Mouse (Mus musculus) thymus, postnatal 36 days (tissue): Measurements from ENCODE around the gene Qrfp.

ENCODE experiments used
- DNase-seq, 2 experiments: peaks; one replicate each; pipeline ENCODE4 v3.0.0; 2022; ENCODE audit warnings: mixed read lengths in 2 of 2

Qrfp gene

DNA sequence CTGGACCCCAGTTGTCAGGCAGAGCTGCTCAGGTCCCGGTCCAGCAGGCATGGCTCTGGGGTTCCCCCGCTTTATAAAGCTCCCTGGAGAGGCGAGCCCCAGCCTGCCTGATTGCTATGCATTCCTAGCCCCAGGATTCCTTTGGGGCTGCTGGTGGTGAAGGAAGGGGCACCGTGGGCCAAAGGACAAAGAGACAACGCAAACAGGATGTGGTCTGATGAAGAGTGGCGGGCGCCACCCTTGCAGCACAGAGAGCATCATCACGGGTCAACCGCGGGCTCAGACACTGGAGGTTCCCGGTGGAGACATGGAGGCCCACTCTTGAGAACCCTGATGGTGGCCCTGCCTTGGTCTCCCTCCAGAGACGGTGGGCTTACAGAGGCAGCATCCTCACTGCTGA, at the start of gene Qrfp:
TSS of gene Qrfp (minus strand) at position 137 of the 400 bp plus-strand sequence.
- no peak for DNase-seq

DNA sequence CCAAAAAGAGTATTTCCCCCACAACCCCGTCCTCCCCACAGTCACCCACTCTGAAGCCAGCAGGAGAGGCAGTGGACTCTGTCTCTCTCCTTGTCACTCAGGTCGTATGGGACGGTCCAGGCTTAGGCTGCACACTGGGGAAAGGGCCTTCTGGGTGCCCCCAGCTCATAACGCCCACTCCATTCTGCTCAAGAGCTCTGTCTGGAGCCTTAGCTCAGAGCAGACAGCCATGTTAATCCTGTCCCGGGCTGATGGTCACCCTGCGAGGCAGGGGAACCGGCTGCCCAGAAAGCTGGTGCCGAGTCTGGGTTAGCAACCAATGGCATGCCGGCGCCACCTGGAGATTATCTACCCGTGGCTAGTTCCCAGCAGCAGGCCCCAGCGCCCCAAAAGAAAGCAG, 48.1 kb upstream of the Qrfp start:
- no peak for DNase-seq

DNA sequence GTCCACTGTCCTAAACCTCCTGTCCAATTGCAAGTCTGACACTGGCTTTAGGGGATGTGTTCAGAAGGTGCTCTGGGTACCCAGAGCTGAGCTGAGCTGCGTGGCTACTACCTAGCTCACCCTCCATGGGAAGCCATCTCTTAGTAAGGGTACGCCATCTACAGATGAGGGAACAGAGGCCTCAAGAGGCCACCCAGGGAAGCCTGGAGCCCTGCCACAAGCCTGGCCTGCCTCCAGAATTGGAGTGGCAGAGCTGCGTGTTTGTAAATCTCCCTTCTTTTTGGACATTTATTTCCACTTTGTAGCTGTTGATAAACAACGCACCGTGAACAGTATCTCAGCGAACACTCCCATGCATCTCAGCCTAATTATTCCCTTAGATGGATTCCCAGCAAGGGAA, 46.8 kb upstream of the Qrfp start:
- DNase-seq, result no peak

DNA sequence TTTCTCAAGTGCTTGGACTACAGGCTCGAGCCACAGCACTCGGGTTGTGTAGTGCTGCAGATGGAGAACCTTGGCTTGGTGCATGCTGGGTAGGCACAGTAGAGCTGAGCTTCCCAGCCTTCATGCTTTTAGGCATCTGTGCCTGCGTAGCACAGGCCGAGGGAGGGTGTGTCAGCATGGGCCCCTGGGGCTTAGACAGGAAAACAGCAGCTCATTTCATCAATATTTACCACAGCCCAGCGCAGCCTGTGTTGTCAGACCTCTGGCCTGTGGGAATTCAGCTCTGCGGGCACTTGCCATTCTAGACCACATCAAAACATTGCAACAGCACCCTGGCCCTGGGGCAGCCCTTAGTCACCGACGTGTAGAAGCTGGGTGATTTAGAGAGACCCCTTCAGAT, 45.6 kb upstream of the Qrfp start:
- DNase-seq, result no peak

DNA sequence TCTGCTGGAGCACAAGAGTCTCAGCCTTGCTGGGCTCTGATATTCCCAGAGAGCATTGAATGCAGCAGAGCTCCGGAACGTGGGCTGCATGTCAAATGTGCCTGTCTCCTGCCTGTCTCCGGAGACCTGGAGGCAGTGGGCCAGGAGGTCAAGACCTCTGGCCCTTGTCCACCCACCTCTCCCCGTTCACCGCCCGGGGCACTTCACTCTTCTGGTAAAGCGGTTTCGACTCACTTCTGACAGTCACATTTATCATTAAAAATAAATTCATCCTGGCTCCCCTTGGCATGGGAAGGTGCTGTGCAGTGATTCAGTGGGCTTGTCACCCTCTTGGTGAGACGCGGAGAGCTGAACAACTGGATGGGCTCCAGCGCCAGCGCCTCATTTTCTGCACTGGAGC, 39.8 kb upstream of the Qrfp start:
- no peak for DNase-seq

DNA sequence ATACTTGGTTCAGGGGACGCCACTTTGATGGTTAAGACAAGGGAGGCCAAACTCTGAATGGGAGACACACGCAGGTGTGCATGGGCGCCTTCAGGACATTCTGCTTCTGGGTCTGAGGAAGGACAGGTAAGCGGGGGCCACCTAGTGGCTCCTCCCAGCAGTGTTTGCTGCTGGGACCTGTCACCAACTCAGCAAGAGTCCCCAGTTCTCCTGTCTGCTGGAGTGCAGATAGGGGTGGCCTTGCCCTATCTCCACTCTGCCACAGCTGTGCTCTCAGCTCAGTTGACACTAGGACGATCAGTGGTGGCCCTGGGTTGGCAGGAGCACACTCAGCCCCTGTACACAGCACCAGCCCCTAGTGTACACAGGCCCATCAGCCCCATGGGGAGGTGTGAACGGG, 37.5 kb upstream of the Qrfp start:
- DNase-seq, result peak; percentile 59 to 69

DNA sequence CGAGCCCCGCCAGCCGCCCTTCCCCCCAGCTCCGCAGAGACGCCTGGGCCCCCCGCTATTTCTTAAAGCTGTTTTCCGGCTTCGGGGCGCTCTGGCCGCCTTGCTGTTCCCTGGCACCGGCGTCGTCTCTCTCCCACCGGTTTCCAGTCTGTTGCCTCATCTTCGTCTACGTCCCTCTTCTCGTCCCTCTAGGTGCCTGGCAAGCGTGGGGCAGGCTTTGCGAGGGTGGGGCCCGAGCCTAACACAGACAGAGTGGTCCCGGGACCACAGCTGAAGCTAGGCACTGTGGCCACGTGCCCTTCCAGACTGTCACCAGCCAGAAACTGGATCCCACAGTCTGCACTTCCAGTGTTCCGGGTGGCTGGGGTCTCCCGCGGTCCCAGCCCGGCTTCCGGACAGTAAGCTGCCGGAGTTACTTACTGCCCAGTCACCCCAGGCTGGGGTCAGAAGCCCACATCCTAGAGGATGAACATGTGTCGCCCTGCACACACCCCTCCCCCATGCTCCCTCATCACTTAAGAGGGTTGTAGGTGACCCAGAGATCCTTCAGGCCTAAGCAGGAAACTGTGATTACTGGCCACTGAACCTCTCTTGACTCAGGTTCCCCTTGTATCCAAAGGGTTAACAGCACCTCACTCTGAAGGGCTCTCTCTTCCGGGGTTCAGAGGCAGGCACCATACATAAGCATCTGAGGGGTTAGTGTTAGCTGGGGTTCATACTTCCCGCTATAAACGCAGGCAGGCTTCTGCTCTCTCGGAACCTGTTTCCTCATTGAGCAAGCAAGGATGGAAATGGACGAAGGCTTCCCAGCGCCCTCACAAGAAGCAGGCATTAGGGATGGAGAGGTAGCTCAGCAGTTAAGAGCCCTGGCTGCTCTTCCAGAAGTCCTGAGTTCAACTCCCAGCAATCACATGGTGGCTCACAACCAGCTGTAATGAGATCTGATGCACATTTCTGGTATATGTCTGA, 36.6 kb upstream of the Qrfp start:
- peak; percentile 41 to 52 for DNase-seq

DNA sequence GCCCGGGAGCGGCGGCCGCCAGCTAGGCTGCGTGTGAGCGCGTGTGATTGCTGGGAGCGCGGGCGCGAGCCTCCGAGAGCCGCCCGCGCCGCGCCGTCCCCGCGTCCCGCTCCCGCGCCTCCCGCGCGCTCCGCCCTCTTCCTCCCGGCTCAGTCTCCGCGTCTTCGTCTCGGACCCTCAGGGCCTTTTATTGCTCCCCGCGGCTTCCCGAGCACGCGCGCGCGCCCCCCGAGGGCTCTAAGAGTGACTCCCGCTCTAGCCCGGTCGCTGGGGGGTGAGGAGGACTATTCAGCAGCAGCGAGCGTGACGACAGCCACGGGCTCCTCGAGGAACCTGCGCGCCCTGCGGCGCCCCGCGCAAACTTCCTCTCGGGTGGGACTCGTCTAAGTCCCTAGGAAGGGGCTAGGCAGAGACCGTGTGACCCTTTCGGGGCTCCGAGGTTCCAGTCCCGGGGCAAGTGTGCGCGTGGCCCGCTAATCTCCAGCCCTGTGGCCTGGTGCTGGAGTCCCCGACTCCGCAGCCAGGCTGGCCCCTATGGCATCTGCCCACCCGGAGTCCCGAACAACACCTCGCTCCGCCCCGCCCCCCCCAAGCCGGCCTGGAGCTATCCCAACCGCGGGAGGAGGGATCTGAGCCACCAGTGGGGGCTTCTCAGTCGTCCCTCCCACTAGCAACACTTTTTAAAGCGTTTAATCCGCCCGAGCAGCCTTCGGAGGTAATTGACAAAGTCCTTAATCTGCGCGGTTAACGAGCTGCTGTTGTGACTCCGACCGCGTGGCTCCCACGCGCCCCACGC, 35.7 kb upstream of the Qrfp start, which contains the start of gene Fibcd1:
TSS of gene Fibcd1 (minus strand) at position 110 of the 796 bp plus-strand sequence.
- DNase-seq, result peak; percentile 41 to 53

DNA sequence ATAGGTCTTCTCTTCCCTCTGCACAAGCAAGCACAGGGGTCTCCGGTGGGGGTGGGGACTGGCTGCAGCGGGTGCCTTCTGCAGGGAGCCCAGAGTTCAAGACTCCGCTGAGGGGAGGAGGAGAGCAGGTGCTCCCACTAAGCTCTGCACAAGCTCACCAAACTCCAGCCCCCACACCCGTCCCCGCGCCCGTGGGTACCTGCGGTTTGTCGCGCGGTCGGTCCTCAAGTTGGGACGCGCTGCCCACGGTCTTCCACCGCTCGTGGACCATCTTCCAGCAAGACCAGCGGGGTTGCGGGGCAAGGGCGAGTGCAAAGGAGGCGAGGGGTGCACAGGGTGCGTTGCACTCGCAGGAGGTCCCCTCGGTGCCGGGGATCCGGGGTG, 35.1 kb upstream of the Qrfp start:
- peak in 1 of 2 experiments; percentile 22 for DNase-seq

DNA sequence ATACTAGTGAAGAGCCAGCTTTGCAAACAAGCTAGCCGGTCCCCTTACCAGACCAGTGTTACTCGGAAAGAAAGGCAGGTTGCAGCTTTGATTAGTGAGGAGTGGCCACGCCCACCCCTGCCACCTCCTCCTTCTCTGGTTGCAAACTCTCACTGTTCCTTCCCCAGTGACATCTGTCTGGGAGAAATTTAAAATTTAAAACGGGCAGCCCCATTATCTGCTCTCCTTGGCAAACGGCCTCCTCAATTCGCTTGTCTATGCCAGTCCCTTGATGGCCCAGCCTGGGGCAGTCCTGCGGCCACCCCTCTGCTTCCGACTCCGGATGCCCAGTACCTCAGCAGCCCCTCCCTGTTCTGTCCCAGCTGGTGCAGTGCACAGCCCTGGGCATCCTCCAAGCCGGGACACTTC, 34.4 kb upstream of the Qrfp start:
- no peak for DNase-seq

DNA sequence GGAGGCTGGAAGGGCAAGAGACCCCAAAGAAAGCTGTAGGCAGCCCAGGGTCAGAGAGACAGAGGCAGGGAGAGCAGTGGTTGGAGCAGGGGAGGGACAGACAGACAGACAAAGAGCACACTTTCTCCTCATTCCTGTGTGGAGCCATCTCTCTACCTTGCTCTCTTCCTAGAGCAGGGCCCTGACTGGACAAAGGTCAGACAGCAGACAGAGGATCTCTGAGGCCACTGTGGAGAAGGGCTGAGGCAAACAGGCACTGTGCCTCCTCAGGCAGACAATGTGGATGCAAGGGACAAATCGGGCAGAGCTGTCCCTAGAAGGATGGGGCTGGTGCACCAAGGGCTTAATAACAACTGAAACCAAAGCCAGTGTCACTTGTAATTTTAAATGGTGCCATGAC, 28.5 kb upstream of the Qrfp start:
- no peak for DNase-seq

DNA sequence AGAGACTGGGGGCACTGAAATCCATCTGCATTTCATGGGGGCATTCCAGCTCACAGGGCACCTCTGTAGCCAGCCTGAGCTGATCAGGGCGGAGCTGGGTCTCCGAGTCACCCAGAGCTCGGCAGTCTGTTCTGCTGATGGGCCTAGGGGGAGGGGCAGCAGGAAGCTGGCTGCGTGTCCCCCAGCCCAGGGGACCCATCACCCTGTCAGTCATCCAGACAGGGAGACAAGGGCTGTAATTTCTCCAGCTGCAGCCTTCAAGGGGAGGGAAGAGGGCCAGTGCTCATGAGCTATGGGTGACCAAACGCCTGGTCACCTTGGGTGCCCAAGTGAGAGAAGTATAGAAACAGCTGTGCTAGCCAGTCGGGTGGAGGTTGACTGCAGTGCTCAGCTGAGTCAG, 26.6 kb upstream of the Qrfp start:
- DNase-seq, result no peak

DNA sequence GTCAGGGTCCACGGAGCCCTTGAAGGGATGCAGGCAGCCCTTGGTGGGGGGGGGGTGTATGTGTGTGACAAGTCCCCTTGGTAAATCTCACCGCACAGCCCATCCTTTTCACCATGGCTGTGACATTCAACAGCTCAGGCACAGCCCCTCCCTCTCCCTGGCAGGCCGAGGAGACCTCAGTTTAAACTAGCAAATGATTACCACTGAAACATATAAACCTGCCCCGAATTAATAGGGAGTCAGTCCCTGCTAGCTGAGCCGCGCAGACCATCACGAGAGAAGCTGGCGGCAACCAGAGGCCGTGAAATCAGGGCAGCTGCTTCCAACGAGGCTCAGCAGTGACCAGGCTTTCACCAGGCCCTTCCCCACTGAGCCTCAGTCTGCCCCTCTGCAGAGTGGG, 25.7 kb upstream of the Qrfp start:
- no peak for DNase-seq

DNA sequence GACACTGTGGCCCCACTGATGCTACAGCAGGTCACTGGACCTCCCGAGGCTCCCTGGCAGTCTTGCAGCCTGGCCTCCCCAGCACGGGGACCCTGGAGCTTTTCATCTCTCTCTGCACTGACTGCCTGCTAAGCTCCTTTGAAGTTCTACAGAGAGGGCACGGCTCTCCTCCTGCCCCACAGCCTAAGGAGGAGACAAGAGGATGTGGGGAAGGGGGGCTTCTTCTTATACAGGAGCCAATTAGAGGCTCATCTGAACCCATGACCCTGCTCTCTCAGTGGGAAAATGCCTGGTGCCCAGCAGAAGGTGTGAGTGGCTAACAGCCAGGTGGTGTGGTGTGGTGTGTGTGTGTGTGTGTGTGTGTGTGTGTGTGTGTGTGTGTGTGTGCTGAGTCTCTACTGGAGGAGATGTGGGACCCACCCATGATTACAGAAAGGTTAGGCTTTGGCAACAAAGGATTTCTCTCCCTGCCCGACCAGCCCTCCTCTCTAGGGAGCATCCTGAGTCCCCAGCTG, 18.0 kb upstream of the Qrfp start:
- no peak for DNase-seq

DNA sequence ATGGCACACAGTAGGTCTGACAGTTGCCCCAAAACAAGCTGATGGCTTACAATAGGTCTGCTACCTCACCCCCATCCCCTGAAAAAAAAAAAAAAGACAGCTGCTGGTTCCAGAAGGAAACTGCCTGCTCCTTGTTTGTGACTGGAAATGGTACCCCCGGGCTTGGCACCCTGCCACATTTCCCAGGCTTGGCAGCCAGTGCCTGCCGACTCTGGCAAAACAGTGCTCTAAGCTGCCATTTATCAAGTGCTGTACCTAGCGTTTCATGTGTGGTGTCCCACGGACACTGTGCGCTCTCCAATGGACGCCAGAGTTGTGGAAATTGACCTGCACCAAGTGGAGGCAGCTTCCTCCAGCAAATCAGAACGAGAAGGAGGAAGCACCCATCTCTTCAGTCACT, 17.5 kb upstream of the Qrfp start:
- no peak for DNase-seq

DNA sequence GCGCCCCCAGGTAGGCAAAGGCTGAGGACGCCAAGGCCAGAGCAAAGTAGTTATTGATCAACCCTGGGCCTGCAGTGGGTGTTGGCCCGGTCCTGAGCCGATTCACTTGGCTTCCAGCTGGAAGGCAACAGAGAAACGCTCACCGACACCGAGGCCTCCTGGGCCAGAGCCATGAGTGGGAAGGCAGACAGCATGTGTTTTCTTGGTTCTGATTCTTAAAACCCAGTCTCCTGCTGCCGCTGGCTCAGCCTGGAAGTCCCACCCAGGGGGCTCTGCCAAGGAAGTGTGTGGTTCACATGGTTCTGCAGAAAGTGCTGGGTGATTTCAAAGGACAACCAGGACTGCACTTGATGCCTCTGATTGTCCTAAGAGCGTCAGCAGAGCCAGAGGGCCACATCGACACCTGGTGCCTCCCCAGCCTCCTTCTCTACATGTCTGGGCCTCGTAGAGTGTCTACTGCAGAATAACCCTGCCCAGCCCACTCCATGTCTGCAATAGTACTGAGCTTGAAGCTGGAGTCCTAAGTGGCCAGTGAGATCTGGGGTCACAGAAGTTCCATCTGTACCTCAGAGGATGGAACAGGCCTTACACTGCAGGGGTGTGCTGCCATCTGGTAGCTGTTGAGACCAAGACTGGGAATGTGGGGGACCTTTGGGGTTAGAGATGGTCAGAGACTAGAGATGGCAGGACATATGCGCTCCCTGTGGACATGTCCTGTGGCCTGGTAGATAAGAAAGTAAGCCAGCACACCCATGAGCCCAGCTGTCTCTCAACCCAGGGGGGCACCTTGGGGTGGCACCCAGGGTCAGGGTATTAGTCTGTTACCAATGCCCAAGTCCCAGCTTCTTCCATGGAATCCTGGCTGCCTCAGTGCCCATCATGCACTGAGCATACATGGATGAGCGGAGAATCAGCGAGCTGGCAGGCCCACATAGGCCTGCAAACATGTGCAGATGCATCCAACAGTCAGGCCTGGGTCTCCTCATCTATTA, 16.0 kb upstream of the Qrfp start:
- no peak for DNase-seq

DNA sequence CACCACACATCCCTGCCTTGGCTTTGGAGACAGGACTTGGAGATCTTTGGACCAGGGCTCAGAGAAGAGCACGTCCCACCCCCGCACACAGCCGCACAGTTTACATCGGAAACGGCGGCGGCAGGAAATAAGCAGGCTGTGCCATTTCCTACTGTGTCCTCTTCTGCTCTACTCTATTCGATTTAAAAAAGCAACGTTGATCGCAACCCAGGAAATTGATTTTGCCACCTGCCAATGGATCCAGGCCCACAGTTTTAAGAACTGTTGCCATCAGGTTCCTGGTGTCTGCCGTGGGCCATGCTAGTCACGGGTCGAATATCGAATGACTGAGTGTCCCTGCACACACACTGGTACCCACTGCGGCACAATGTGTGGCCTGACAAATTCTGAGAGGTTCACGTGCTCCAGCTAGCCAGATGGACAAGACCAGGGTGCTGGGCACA, 15.1 kb upstream of the Qrfp start:
- DNase-seq, result peak; percentile 41 to 59

DNA sequence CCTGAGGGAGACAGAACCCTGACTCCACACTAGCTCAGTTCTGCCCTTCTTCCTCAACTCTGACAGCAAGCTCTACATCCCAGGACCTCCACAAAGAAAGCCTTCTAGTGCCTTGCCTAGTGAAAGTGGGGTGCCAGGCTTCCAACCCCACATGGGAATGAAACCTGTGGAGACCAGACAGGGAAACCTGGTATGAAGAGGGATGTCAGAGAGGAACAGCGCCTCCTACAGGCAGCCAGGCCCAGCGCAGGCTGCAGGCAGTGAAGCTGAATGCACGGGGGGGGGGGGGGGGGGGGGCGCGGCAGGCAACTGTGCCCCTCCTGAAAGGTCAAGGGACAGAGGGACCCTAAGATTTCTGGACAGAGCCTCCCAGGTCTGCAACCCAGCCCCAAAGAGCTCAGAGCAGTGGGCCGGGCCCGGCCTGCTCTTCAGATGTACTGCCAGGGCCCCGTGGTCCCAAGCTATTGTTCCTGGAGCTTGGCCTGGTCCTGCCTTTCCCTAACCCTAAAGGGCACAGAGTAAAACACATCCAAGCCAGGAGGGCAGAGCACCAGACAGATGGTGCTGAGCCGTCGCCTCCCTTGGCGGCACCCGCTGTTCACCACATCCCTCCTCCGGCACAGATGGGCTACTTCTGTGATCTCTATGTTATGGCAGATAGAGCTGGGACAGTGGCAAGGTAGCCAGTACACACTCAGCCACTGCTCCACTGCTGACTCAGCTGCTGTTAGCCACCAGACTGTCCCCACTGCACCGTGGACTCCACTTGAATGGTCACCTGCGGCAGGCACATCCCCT, 13.8 kb upstream of the Qrfp start:
- DNase-seq, result peak; percentile 38 to 50

DNA sequence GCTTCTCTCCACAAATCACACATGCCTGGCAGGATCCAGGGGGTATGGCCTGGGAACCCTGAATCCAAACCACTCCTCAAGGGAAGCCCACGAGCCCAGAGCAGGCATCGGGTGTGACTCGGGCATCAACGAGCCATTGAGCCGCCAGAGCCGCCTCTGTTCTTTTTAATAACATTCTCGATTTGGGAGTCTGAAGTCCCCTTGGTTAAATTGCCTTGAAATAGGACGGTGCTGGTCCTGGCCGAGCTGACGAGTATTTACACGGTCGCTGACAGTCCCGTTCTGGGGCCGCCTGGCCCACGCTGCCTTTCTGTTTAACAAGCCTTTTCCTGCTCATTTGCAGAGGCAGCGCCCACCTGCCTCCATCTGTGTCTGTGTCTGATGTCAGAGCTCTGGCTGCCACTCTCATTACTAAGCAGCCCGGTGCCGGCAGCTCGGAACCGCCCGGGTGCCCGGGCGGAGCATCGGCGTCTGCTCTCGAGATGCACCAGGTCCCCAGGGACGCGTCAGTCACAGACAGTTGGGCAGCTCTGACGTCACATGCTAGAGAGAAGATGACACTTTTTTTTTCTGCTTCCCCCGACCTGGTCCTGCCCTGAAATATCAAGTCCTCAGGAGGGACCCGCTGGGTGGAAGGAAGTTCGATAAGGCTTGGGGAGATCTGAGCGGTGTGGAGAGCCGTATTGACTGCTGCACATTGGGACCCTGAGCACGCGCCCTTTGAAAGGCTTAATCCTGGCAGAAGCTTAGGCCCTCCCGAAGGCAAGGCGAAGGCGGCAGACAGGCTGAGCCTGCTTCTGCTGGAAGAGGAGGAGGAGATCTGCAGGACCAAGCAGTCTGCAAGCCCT, 12.4 kb upstream of the Qrfp start:
- no peak for DNase-seq

DNA sequence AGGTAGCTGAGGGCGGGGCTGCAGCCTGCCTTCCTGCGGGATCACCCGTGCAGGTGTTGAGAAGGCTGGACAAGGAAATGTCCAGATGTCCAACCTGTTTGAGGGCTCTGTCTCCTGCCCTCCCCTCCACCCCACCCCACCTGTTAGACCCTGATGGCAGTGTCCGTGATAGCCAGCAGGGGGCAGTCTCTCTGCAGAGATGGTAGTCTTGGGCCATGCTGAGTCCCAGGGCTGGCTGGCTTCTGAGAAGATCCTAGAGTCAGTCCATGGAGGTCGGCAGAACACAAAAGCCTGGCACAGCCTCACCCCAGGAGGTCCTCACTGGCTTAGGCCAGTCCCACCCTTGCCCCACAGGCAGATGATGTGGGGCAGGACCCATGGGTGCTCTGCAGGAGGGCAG, 5.0 kb upstream of the Qrfp start:
- peak; percentile 66 for DNase-seq
